Mouse (Mus musculus) lung, embryonic 15.5 days (tissue): ENCODE results near the gene 5330417H12Rik. TPM values are rescaled to one million over a fixed set of nuclear protein-coding genes. Genes with fewer than 3 reads are reported as not detected.

Experiments used
- ATAC-seq: fragments of 200-750 bp; cut with Nextera tagmentation; 2 replicates; pipeline ENCODE4 v1.8.0; 2017; ENCODE audit warnings: moderate number of reproducible peaks, borderline replicate concordance; ENCODE audit not compliant: low FRiP score, low TSS enrichment; ENCODE audit errors: extremely low read depth
- H3K27ac ChIP-seq: fragments of 300-500 bp; sonication (generic); 2 replicates; pipeline ENCODE4 v1.5.1; 2015; ENCODE audit warnings: moderate library complexity, mild to moderate bottlenecking, inconsistent platforms
- H3K27me3 ChIP-seq: fragments of 300-500 bp; sonication (generic); 2 replicates; pipeline ENCODE4 v1.6.1; 2015; ENCODE audit warnings: inconsistent platforms
- H3K36me3 ChIP-seq: fragments of 300-500 bp; sonication (generic); 2 replicates; pipeline ENCODE4 v1.6.1; 2015; ENCODE audit warnings: inconsistent platforms
- H3K4me1 ChIP-seq: fragments of 300-500 bp; sonication (generic); 2 replicates; pipeline ENCODE4 v1.6.1; 2015; ENCODE audit warnings: inconsistent platforms
- H3K4me2 ChIP-seq: fragments of 300-500 bp; sonication (generic); 2 replicates; pipeline ENCODE4 v1.6.1; 2015; ENCODE audit warnings: inconsistent platforms, mild to moderate bottlenecking, moderate library complexity
- H3K4me3 ChIP-seq: fragments of 300-500 bp; sonication (generic); 2 replicates; pipeline ENCODE4 v1.5.1; 2015; ENCODE audit warnings: mild to moderate bottlenecking, inconsistent platforms
- H3K9ac ChIP-seq: fragments of 300-500 bp; sonication (generic); 2 replicates; pipeline ENCODE4 v1.6.1; 2015; ENCODE audit warnings: inconsistent platforms
- H3K9me3 ChIP-seq: fragments of 300-500 bp; sonication (generic); 2 replicates; pipeline ENCODE4 v1.6.1; 2016; ENCODE audit warnings: inconsistent platforms
- WGBS: fragments of 180-500 bp; shearing (Covaris S2); methylation state at CpG from one replicate; pipeline ENCODE4 v1.1.7; 2015; 5-methylcytosine and 5-hydroxymethylcytosine counted together
- polyA plus RNA-seq: library from polyadenylated mRNA; unstranded; fragments of >200 nt; fragmentation: Nextera tagmentation; extraction: Ambion mirVana; gene quantifications from 2 replicates; pipeline ENCODE4 v1.2.1, GENCODE M21; 2015

5330417H12Rik gene
- polyA plus RNA-seq, 1 experiment from 2014 or later, result not detected

DNA sequence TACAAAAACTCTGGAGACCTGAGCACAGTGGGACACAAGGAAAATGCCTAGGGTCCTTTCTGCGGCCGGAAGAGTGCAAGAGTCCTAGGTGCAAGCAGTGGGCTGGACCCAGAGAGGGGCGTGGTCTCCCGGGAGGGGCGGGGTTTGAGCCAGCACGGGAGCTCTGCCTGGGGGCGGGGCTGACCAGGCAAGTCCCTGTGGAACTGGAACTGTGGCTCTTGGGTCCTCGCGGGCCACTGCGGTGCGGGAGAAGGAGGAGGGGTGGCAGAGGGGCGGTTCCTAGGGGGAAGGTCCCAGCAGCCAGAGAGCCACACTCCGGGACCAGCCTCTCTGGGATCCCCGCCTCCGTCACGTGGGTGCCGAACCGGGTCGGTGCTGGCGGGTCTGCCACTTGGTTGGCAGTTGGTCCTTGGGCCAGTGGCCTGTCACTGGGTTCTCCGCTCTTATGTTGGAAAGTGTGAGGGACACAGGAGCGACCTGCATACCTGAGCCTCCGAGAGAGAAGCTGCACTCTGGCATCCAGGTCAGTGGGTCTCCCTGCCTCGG is 30.0 kb downstream of the 5330417H12Rik start, which contains the start of gene Ppfibp2:
Ppfibp2 (plus strand) TSS at position 351 of the 546 bp plus-strand sequence.
- Histone ChIP-seq H3K36me3 (no peaks in the 10 kb centered on the region), H3K27me3 (no peaks in the 10 kb centered on the region), H3K4me1 (peaks cover 13% of the 10 kb centered on the region), H3K9ac (peak within 1 kb of the TSS; percentile 37), H3K27ac (peak within 1 kb of the TSS; percentile 71), H3K4me3 (peak within 1 kb of the TSS; percentile 55), H3K9me3 (no peaks in the 10 kb centered on the region), H3K4me2 (peak within 1 kb of the TSS; percentile 92)
- peak; percentile 99 for ATAC-seq
- under 1% methylated on average over 20 of the region's 24 CpGs for WGBS

DNA sequence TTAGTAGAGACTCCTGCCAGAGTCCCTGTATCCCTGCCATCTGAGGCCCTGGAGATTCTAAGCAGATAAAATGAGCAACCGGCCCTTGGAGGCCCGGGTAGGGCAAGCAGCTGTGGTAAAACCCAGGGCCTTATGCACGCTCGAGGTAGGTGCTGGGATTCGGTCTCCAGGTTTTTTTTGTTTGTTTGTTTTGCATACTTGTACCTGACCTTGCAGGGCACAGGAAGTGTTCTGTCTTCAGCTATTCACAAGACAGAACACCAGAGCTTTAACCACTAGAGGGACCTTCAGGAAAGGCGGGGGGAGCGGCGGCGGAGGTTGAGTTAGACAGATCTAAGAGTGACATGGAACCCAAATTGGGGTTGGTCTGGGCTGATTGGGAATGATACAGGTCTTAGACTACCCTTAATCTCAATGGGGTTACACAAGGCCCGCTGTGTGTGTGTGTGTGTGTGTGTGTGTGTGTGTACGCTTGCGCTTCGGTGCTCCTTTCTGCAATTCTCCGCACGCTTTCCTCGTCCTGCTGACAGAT is 30.6 kb downstream of the 5330417H12Rik start:
- Histone ChIP-seq H3K4me1 (peaks cover 13% of the 10 kb centered on the region), H3K36me3 (no peaks in the 10 kb centered on the region), H3K4me3 (peak overlapping the region; percentile 55), H3K9ac (peak overlapping the region; percentile 37), H3K4me2 (peak overlapping the region; percentile 92), H3K27ac (peak overlapping the region; percentile 71), H3K9me3 (no peaks in the 10 kb centered on the region), H3K27me3 (no peaks in the 10 kb centered on the region)
- WGBS, result under 1% methylated on average over 16 of the region's 16 CpGs
- peak; percentile 76 for ATAC-seq

DNA sequence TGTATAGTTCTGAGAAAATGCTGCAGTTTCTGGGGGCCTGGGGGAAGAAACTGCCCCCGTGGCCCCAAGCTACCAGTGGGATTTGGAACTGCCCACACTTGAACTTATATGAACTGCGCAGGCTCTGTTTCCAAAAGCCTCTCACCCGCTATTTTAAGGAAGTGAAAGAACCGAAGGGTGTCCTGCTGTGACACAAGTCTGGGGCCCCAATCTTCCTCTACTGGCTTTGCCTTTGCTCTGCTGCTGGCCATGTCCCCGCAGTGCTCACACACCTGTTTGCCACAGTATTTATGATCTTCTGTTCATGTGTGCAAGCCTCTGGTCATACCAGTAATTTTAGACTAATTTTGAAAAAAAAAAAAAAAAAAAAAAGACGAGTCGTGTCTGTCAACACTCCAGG is 31.1 kb downstream of the 5330417H12Rik start:
- H3K9me3 ChIP-seq, result no peaks in the 10 kb centered on the region
- H3K4me3 ChIP-seq, result no peak overlapping the region
- no peaks in the 10 kb centered on the region for H3K27me3 ChIP-seq
- H3K4me1 ChIP-seq, result peaks cover 13% of the 10 kb centered on the region
- peak overlapping the region; percentile 92 for H3K4me2 ChIP-seq
- H3K9ac ChIP-seq, result no peak overlapping the region
- no peaks in the 10 kb centered on the region for H3K36me3 ChIP-seq
- H3K27ac ChIP-seq, result 0 out of 2 replicates have a peak overlapping the region, but pooled peaks have one; percentile 71
- 34% methylated on average over 7 of the region's 7 CpGs for WGBS
- no peak for ATAC-seq

DNA sequence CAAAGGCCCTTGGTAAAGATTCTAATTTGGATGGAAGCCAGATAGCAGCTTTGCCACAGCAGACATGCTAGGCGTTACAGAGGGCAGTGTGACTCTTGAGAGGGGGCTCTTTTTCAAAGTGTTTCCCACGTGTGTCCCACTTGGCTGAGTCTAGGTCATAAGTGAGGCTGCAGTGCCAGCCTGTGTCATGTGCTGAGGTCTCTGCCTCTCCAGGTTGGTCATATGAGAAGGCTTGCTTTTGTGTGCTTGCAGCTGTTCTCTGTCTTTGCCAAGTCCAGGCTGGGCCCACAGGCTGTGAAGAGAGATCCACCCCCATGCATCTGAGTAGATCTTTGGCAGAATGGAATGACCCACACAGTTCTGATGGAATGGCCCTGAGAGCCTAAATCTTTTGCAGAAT is 32.3 kb downstream of the 5330417H12Rik start:
- 24% methylated on average over 2 of the region's 2 CpGs for WGBS
- H3K4me2 ChIP-seq, result no peak overlapping the region
- no peaks in the 10 kb centered on the region for H3K27me3 ChIP-seq
- no peak overlapping the region for H3K4me3 ChIP-seq
- no peaks in the 10 kb centered on the region for H3K36me3 ChIP-seq
- no peak for ATAC-seq
- H3K9me3 ChIP-seq, result no peaks in the 10 kb centered on the region
- H3K4me1 ChIP-seq, result peaks cover 13% of the 10 kb centered on the region
- H3K9ac ChIP-seq, result no peak overlapping the region
- H3K27ac ChIP-seq, result no peak overlapping the region

DNA sequence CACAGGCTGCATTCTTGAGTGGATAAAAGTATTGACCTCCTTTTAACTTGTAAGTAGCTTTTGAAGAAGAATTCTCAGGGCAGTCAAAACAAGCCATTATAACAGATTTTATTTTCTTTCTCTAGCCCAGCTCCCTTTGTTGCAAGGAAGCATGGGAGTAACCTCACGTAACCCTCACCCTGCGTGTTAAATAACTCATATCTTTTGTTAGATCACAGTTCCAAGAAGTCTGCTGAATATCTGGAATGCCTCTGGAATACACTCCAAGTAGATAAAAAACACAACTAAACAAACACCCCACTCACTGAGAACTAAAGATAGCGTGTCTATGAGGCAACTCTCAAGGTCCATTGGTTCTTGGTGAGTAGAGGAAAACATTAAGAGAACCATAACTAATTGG is 50.7 kb downstream of the 5330417H12Rik start:
- Histone ChIP-seq H3K9ac (no peak overlapping the region), H3K27ac (no peak overlapping the region), H3K27me3 (no peaks in the 10 kb centered on the region), H3K4me1 (0 out of 2 replicates have a peak, but pooled peaks cover under 1% of the 10 kb centered on the region), H3K4me2 (no peak overlapping the region), H3K4me3 (no peak overlapping the region), H3K9me3 (no peaks in the 10 kb centered on the region), H3K36me3 (peaks cover 12% of the 10 kb centered on the region)
- ATAC-seq, result no peak
- 65% methylated on average over 3 of the region's 3 CpGs for WGBS

Other genes with a start within 250 kb of the 5330417H12Rik start
- gene Olfml1, start 57.7 kb downstream of the 5330417H12Rik start, polyA plus RNA-seq, result 14.8 and 16.7 TPM in 2 replicates
- gene Ppfibp2, start 30.0 kb downstream of the 5330417H12Rik start, polyA plus RNA-seq, result 6.7 and 7.9 TPM in 2 replicates
- 0.20 and 0.21 TPM in 2 replicates for gene Cyb5r2, start 132.9 kb upstream of the 5330417H12Rik start, polyA plus RNA-seq
- gene Ovch2, start 176.0 kb upstream of the 5330417H12Rik start, polyA plus RNA-seq, result not detected in 2 replicates
- gene Olfr467, start 187.1 kb upstream of the 5330417H12Rik start, polyA plus RNA-seq, result not detected in 2 replicates
- gene Olfr469, start 200.4 kb upstream of the 5330417H12Rik start, polyA plus RNA-seq, result not detected in 2 replicates
- not detected in 2 replicates for gene Olfr470, start 222.3 kb upstream of the 5330417H12Rik start, polyA plus RNA-seq